ENCODE assay signal across 12 mouse cellular contexts in the genomic region with DNA sequence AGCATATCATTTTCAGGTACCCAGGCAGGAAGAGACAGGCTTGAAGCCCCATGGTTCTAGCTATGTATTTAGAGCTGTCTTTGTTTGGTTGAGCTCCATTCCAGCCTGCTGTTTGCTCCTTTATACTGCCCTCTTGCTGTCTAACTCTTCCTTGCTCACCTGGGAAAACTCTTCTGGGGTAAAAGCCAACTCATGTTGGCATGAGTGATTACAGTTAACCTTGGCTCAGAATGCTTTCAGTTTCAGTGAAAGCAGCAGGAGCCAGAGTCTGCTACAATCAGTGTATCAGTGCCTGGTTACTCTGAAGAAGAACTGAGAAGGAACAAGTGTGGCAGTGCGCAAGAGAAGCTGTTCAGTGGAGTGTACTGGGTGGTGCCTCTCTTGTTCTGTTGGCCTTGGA.
DNase-seq lines count a peak whose midpoint lies in the region; ATAC-seq lines count a peak whose summit lies in the region.
"Had no signal": no experiment of that assay in that cellular context is flagged by ENCODE, and none has a peak within 500 bp of the region (broad histone marks: within the 10 kb centered on the region; RNA-seq: fewer than 3 reads in every experiment).

No protein-coding gene starts in this region.

- H3K27ac ChIP-seq in kidney, embryonic 14.5 days (ENCODE audit: low read depth, low read length): no peak overlapping the region
- H3K27ac ChIP-seq in intestine, embryonic 15.5 days: no peak overlapping the region
- H3K27ac ChIP-seq: lung, embryonic 15.5 days had no signal

- no peak overlapping the region for H3K4me3 ChIP-seq in kidney, embryonic 14.5 days (ENCODE audit: low read length)
- no peak overlapping the region for H3K4me3 ChIP-seq in intestine, embryonic 15.5 days (replicated peaks)
- H3K4me3 ChIP-seq: lung, embryonic 15.5 days had no signal

- no peak overlapping the region for H3K9ac ChIP-seq in kidney, embryonic 14.5 days (ENCODE audit: low read depth, low read length)
- H3K9ac ChIP-seq in intestine, embryonic 15.5 days: no peak overlapping the region
- H3K9ac ChIP-seq: lung, embryonic 15.5 days had no signal

- no peaks in the 10 kb centered on the region for H3K4me1 ChIP-seq in kidney, embryonic 14.5 days (ENCODE audit: control insufficient read depth, insufficient read depth, low read length)
- H3K4me1 ChIP-seq in intestine, embryonic 15.5 days (replicated peaks): no peaks in the 10 kb centered on the region

- ATAC-seq in kidney, embryonic 14.5 days (ENCODE audit: low FRiP score, low TSS enrichment): no peak
- ATAC-seq in intestine, embryonic 15.5 days: peak; percentile 64
- no peak for ATAC-seq in activated CD4-positive, CD25-positive, alpha-beta regulatory T cell, adult 4 months

- H3K27me3 ChIP-seq in kidney, embryonic 14.5 days (ENCODE audit: control insufficient read depth, insufficient read depth, low read length): no peaks in the 10 kb centered on the region
- no peaks in the 10 kb centered on the region for H3K27me3 ChIP-seq in intestine, embryonic 15.5 days (replicated peaks)
- H3K27me3 ChIP-seq: lung, embryonic 15.5 days had no signal

- peak; percentile 58 to 91 for DNase-seq in adrenal gland, adult (ENCODE audit: inconsistent age in 2 of 2, low spot score in 1 of 2)
- no peak for DNase-seq in adrenal gland, postnatal 25 days
- peak; percentile 52 to 68 for DNase-seq in kidney, adult 8-10 months
- peak; percentile 15 to 48 for DNase-seq in adrenal gland, postnatal 36 days
- DNase-seq in layer of hippocampus, adult 9-11 months: no peak
- DNase-seq: gastrocnemius, postnatal 14 days; thymus, postnatal 25 days had no signal

- H3K36me3 ChIP-seq in kidney, embryonic 14.5 days (ENCODE audit: control insufficient read depth, insufficient read depth, low read length): no peaks in the 10 kb centered on the region
- no peaks in the 10 kb centered on the region for H3K36me3 ChIP-seq in intestine, embryonic 15.5 days
- H3K36me3 ChIP-seq: G1E; lung, embryonic 15.5 days had no signal

- 90% methylated on average over 1 of the region's 1 CpGs for WGBS in kidney, embryonic 14.5 days
- WGBS in intestine, embryonic 15.5 days: 80% methylated on average over 1 of the region's 1 CpGs

- no peak overlapping the region for H3K4me2 ChIP-seq in kidney, embryonic 14.5 days (replicated peaks; ENCODE audit: low read depth, low read length)
- H3K4me2 ChIP-seq in intestine, embryonic 15.5 days (replicated peaks): no peak overlapping the region
- H3K4me2 ChIP-seq: lung, embryonic 15.5 days had no signal

- H3K9me3 ChIP-seq in kidney, embryonic 14.5 days (ENCODE audit: control insufficient read depth, low read length): no peaks in the 10 kb centered on the region
- H3K9me3 ChIP-seq in intestine, embryonic 15.5 days: no peaks in the 10 kb centered on the region
- H3K9me3 ChIP-seq: G1E; lung, embryonic 15.5 days had no signal

Comparison
In these comparisons a context has a peak if more than half of its experiments do, and no peak if none do; other contexts are left out.
1. DNase-seq: peak in adrenal gland, adult (2 of 2), kidney, adult 8-10 months (2 of 2) and adrenal gland, postnatal 36 days (2 of 2); none in adrenal gland, postnatal 25 days (single experiment) and layer of hippocampus, adult 9-11 months (single experiment).